Mouse (Mus musculus): ENCODE data around the gene Surf1. TPM values are rescaled to one million over a fixed set of nuclear protein-coding genes. Genes with fewer than 3 reads are reported as not detected.
"Not testable (repeated sequence)": the region's sequence is repeated elsewhere in the genome, so short reads cannot be mapped to it uniquely, and the experiment has no call there.

The Surf1 gene
- polyA plus RNA-seq, 2 experiments, result 25.8 to 31.7 TPM

GRCm38 (mm10) chr2:26895898-26896297 lies 20.4 kb downstream of the Surf1 start:
- DNase-seq (ENCODE audit: low read depth in 3 of 3, low spot score in 3 of 3) (no peak), ATAC-seq (ENCODE audit: insufficient read depth) (no peak)
- Histone ChIP-seq H3K4me2 (ENCODE audit: low read depth) (no peak overlapping the region), H3K27me3 (ENCODE audit: control insufficient read depth, insufficient read depth, low read length) (no peaks in the 10 kb centered on the region), H3K36me3 (replicated peaks; ENCODE audit: control insufficient read depth, insufficient read depth, low read depth) (peaks cover 50% of the 10 kb centered on the region), H3K4me1 (replicated peaks; ENCODE audit: control insufficient read depth in 2 of 2, insufficient read depth in 2 of 2, low read length in 1 of 2) (peaks cover 0 to under 1% of the 10 kb centered on the region in 2 experiments; a peak in 1 of 4 replicates), H3K9ac (replicated peaks) (no peak overlapping the region), H3K27ac (no peak overlapping the region), H3K9me3 (ENCODE audit: control insufficient read depth, low read length) (no peaks in the 10 kb centered on the region), H3K4me3 (ENCODE audit: insufficient read depth in 1 of 2, low read depth in 2 of 2, low read length in 2 of 2) (no peak overlapping the region)
- TF ChIP-seq CTCF (IDR thresholded peaks at IDR 0.05; ENCODE audit: low read depth) (no peak), EP300 (IDR thresholded peaks at IDR 0.05; ENCODE audit: low read depth) (no peak)
- WGBS (ENCODE audit: insufficient replicate concordance), result 66% methylated on average over 4 of the region's 4 CpGs

- ATAC-seq (ENCODE audit: insufficient read depth); H3K9me3 ChIP-seq (ENCODE audit: control insufficient read depth, low read length); H3K9ac ChIP-seq (replicated peaks); H3K4me3 ChIP-seq (ENCODE audit: insufficient read depth in 1 of 2, low read depth in 2 of 2, low read length in 2 of 2); H3K27ac ChIP-seq; DNase-seq (ENCODE audit: low read depth in 3 of 3, low spot score in 3 of 3); H3K27me3 ChIP-seq (ENCODE audit: control insufficient read depth, insufficient read depth, low read length); H3K36me3 ChIP-seq (replicated peaks; ENCODE audit: control insufficient read depth, insufficient read depth, low read depth); H3K4me2 ChIP-seq (ENCODE audit: low read depth); H3K4me1 ChIP-seq (replicated peaks; ENCODE audit: control insufficient read depth in 2 of 2, insufficient read depth in 2 of 2, low read length in 1 of 2): not testable (repeated sequence)
- WGBS (ENCODE audit: insufficient replicate concordance), result 61% methylated on average over 4 of the region's 4 CpGs
These were observed 30.2 kb downstream of the Surf1 start for GRCm38 (mm10) chr2:26886170-26886569.

GRCm38 (mm10) chr2:26885541-26885940 lies 30.8 kb downstream of the Surf1 start:
- not testable (repeated sequence) for H3K4me1 ChIP-seq (replicated peaks; ENCODE audit: control insufficient read depth in 2 of 2, insufficient read depth in 2 of 2, low read length in 1 of 2); H3K9me3 ChIP-seq (ENCODE audit: control insufficient read depth, low read length); ATAC-seq (ENCODE audit: insufficient read depth); H3K4me2 ChIP-seq (ENCODE audit: low read depth); DNase-seq (ENCODE audit: low read depth in 3 of 3, low spot score in 3 of 3); H3K27ac ChIP-seq; H3K4me3 ChIP-seq (ENCODE audit: insufficient read depth in 1 of 2, low read depth in 2 of 2, low read length in 2 of 2); H3K36me3 ChIP-seq (replicated peaks; ENCODE audit: control insufficient read depth, insufficient read depth, low read depth); H3K27me3 ChIP-seq (ENCODE audit: control insufficient read depth, insufficient read depth, low read length); H3K9ac ChIP-seq (replicated peaks)
- 72% methylated on average over 2 of the region's 2 CpGs for WGBS (ENCODE audit: insufficient replicate concordance)

- no peak for ATAC-seq (ENCODE audit: insufficient read depth)
These were observed 37.8 kb downstream of the Surf1 start for GRCm38 (mm10) chr2:26878571-26878970.

GRCm38 (mm10) chr2:26870666-26871065 lies 45.7 kb downstream of the Surf1 start:
- H3K4me3 ChIP-seq (ENCODE audit: insufficient read depth in 1 of 2, low read depth in 2 of 2, low read length in 2 of 2), result no peak overlapping the region
- no peak overlapping the region for H3K4me2 ChIP-seq (ENCODE audit: low read depth)
- DNase-seq (ENCODE audit: low read depth in 3 of 3, low spot score in 3 of 3) (no peak), ATAC-seq (ENCODE audit: insufficient read depth) (no peak)
- no peak overlapping the region for H3K9ac ChIP-seq (replicated peaks)
- no peaks in the 10 kb centered on the region for H3K36me3 ChIP-seq (replicated peaks; ENCODE audit: control insufficient read depth, insufficient read depth, low read depth)
- H3K27me3 ChIP-seq (ENCODE audit: control insufficient read depth, insufficient read depth, low read length), result no peaks in the 10 kb centered on the region
- no peaks in the 10 kb centered on the region for H3K9me3 ChIP-seq (ENCODE audit: control insufficient read depth, low read length)
- no peak for TF ChIP-seq EP300 (IDR thresholded peaks at IDR 0.05; ENCODE audit: low read depth)
- no peak overlapping the region for H3K27ac ChIP-seq
- WGBS (ENCODE audit: insufficient replicate concordance), result 41% methylated on average over 6 of the region's 6 CpGs
- H3K4me1 ChIP-seq (replicated peaks; ENCODE audit: control insufficient read depth in 2 of 2, insufficient read depth in 2 of 2, low read length in 1 of 2), result no peaks in the 10 kb centered on the region

More at GRCm38 (mm10) chr2:26878571-26878970, 37.8 kb downstream of the Surf1 start:
- DNase-seq (ENCODE audit: low read depth in 3 of 3, low spot score in 3 of 3), result no peak
- no peaks in the 10 kb centered on the region for H3K9me3 ChIP-seq (ENCODE audit: control insufficient read depth, low read length)
- H3K36me3 ChIP-seq (replicated peaks; ENCODE audit: control insufficient read depth, insufficient read depth, low read depth), result no peaks in the 10 kb centered on the region
- H3K9ac ChIP-seq (replicated peaks), result no peak overlapping the region
- TF ChIP-seq EP300 (IDR thresholded peaks at IDR 0.05; ENCODE audit: low read depth) (no peak), CTCF (IDR thresholded peaks at IDR 0.05; ENCODE audit: low read depth) (no peak)
- no peaks in the 10 kb centered on the region for H3K4me1 ChIP-seq (replicated peaks; ENCODE audit: control insufficient read depth in 2 of 2, insufficient read depth in 2 of 2, low read length in 1 of 2)
- no peaks in the 10 kb centered on the region for H3K27me3 ChIP-seq (ENCODE audit: control insufficient read depth, insufficient read depth, low read length)
- H3K27ac ChIP-seq, result no peak overlapping the region
- no peak overlapping the region for H3K4me2 ChIP-seq (ENCODE audit: low read depth)
- no peak overlapping the region for H3K4me3 ChIP-seq (ENCODE audit: insufficient read depth in 1 of 2, low read depth in 2 of 2, low read length in 2 of 2)

- H3K4me3 ChIP-seq (ENCODE audit: insufficient read depth in 1 of 2, low read depth in 2 of 2, low read length in 2 of 2), result no peak within 1 kb of the TSS
- ATAC-seq (ENCODE audit: insufficient read depth) (no peak), DNase-seq (ENCODE audit: low read depth in 3 of 3, low spot score in 3 of 3) (no peak)
- H3K9ac ChIP-seq (replicated peaks), result no peak within 1 kb of the TSS
- H3K4me1 ChIP-seq (replicated peaks; ENCODE audit: control insufficient read depth in 2 of 2, insufficient read depth in 2 of 2, low read length in 1 of 2), result no peaks in the 10 kb centered on the region
- 41% methylated on average over 3 of the region's 3 CpGs for WGBS (ENCODE audit: insufficient replicate concordance)
- H3K27ac ChIP-seq, result no peak within 1 kb of the TSS
- no peaks in the 10 kb centered on the region for H3K36me3 ChIP-seq (replicated peaks; ENCODE audit: control insufficient read depth, insufficient read depth, low read depth)
- H3K27me3 ChIP-seq (ENCODE audit: control insufficient read depth, insufficient read depth, low read length), result no peaks in the 10 kb centered on the region
- TF ChIP-seq EP300 (IDR thresholded peaks at IDR 0.05; ENCODE audit: low read depth) (no peak), CTCF (IDR thresholded peaks at IDR 0.05; ENCODE audit: low read depth) (no peak)
- H3K4me2 ChIP-seq (ENCODE audit: low read depth), result no peak within 1 kb of the TSS
- no peaks in the 10 kb centered on the region for H3K9me3 ChIP-seq (ENCODE audit: control insufficient read depth, low read length)
These were observed 51.5 kb downstream of the Surf1 start, which contains the start of gene Abo for GRCm38 (mm10) chr2:26864879-26865278. Abo (minus strand) TSS chr2:26864979.

Other genes starting within 250 kb of the Surf1 start
- not detected in 2 replicates for gene Lcn4, start 245.2 kb downstream of the Surf1 start, polyA plus RNA-seq (2012; rRNA removed)
- not detected in 2 replicates for gene Lcn4, start 245.2 kb downstream of the Surf1 start, polyA plus RNA-seq (2014; fragmentation: Nextera tagmentation; extraction: Ambion mirVana)
- not detected in 2 replicates for gene Abo, start 51.6 kb downstream of the Surf1 start, polyA plus RNA-seq (2012; rRNA removed)
- gene Abo, start 51.6 kb downstream of the Surf1 start, polyA plus RNA-seq (2014; fragmentation: Nextera tagmentation; extraction: Ambion mirVana), result not detected in 2 replicates
- gene Surf6, start 13.7 kb downstream of the Surf1 start, polyA plus RNA-seq (2012; rRNA removed), result 6.2 and 10.6 TPM in 2 replicates
- 6.3 and 7.1 TPM in 2 replicates for gene Surf6, start 13.7 kb downstream of the Surf1 start, polyA plus RNA-seq (2014; fragmentation: Nextera tagmentation; extraction: Ambion mirVana)
- 13.7 and 15.1 TPM in 2 replicates for gene Med22, start 5.9 kb downstream of the Surf1 start, polyA plus RNA-seq (2012; rRNA removed)
- 10.4 and 11.4 TPM in 2 replicates for gene Med22, start 5.9 kb downstream of the Surf1 start, polyA plus RNA-seq (2014; fragmentation: Nextera tagmentation; extraction: Ambion mirVana)
- 909 and 1,309 TPM in 2 replicates for gene Rpl7a, start 5.8 kb downstream of the Surf1 start, polyA plus RNA-seq (2012; rRNA removed)
- 501 and 504 TPM in 2 replicates for gene Rpl7a, start 5.8 kb downstream of the Surf1 start, polyA plus RNA-seq (2014; fragmentation: Nextera tagmentation; extraction: Ambion mirVana)
- gene Surf2, start 163 bp downstream of the Surf1 start, polyA plus RNA-seq (2012; rRNA removed), result 21.0 and 27.2 TPM in 2 replicates
- gene Surf2, start 163 bp downstream of the Surf1 start, polyA plus RNA-seq (2014; fragmentation: Nextera tagmentation; extraction: Ambion mirVana), result 20.0 and 21.7 TPM in 2 replicates
- 46.5 and 53.4 TPM in 2 replicates for gene Surf4, start 17.4 kb upstream of the Surf1 start, polyA plus RNA-seq (2012; rRNA removed)
- gene Surf4, start 17.4 kb upstream of the Surf1 start, polyA plus RNA-seq (2014; fragmentation: Nextera tagmentation; extraction: Ambion mirVana), result 80.3 and 83.1 TPM in 2 replicates
- gene Stkld1, start 17.5 kb upstream of the Surf1 start, polyA plus RNA-seq (2012; rRNA removed), result 0.03 and 0.07 TPM in 2 replicates
- 0.10 TPM in 1 of 2 replicates, not detected in the other for gene Stkld1, start 17.5 kb upstream of the Surf1 start, polyA plus RNA-seq (2014; fragmentation: Nextera tagmentation; extraction: Ambion mirVana)
- gene Rexo4, start 47.9 kb upstream of the Surf1 start, polyA plus RNA-seq (2012; rRNA removed), result 14.8 and 18.6 TPM in 2 replicates
- gene Rexo4, start 47.9 kb upstream of the Surf1 start, polyA plus RNA-seq (2014; fragmentation: Nextera tagmentation; extraction: Ambion mirVana), result 18.0 and 20.1 TPM in 2 replicates
- 1.3 and 1.8 TPM in 2 replicates for gene Adamts13, start 56.9 kb upstream of the Surf1 start, polyA plus RNA-seq (2012; rRNA removed)
- gene Adamts13, start 56.9 kb upstream of the Surf1 start, polyA plus RNA-seq (2014; fragmentation: Nextera tagmentation; extraction: Ambion mirVana), result 0.89 and 0.91 TPM in 2 replicates
- gene Cacfd1, start 93.4 kb upstream of the Surf1 start, polyA plus RNA-seq (2012; rRNA removed), result 11.0 and 11.8 TPM in 2 replicates
- gene Cacfd1, start 93.4 kb upstream of the Surf1 start, polyA plus RNA-seq (2014; fragmentation: Nextera tagmentation; extraction: Ambion mirVana), result 8.8 TPM in 2 replicates
- 0.12 and 0.17 TPM in 2 replicates for gene Slc2a6, start 111.5 kb upstream of the Surf1 start, polyA plus RNA-seq (2012; rRNA removed)
- gene Slc2a6, start 111.5 kb upstream of the Surf1 start, polyA plus RNA-seq (2014; fragmentation: Nextera tagmentation; extraction: Ambion mirVana), result 0.20 TPM in 1 of 2 replicates, not detected in the other
- gene Mymk, start 155.6 kb upstream of the Surf1 start, polyA plus RNA-seq (2012; rRNA removed), result 0.03 TPM in 1 of 2 replicates, not detected in the other
- not detected in 2 replicates for gene Mymk, start 155.6 kb upstream of the Surf1 start, polyA plus RNA-seq (2014; fragmentation: Nextera tagmentation; extraction: Ambion mirVana)
- 0.31 and 0.47 TPM in 2 replicates for gene Adamtsl2, start 162.8 kb upstream of the Surf1 start, polyA plus RNA-seq (2012; rRNA removed)
- 0.25 and 0.53 TPM in 2 replicates for gene Adamtsl2, start 162.8 kb upstream of the Surf1 start, polyA plus RNA-seq (2014; fragmentation: Nextera tagmentation; extraction: Ambion mirVana)
- 0.01 and 0.04 TPM in 2 replicates for gene Fam163b, start 226.0 kb upstream of the Surf1 start, polyA plus RNA-seq (2012; rRNA removed)
- gene Fam163b, start 226.0 kb upstream of the Surf1 start, polyA plus RNA-seq (2014; fragmentation: Nextera tagmentation; extraction: Ambion mirVana), result not detected in 2 replicates
- 0.02 TPM in 1 of 2 replicates, not detected in the other for gene Dbh, start 248.7 kb upstream of the Surf1 start, polyA plus RNA-seq (2012; rRNA removed)
- gene Dbh, start 248.7 kb upstream of the Surf1 start, polyA plus RNA-seq (2014; fragmentation: Nextera tagmentation; extraction: Ambion mirVana), result not detected in 2 replicates